Mouse (Mus musculus) neutrophil, adult 83 days (primary cell): Measurements from ENCODE around the gene Rslcan18. TPM values are rescaled to one million over a fixed set of nuclear protein-coding genes. Genes with fewer than 3 reads are reported as not detected.

Experiments used
- total RNA-seq, 2 experiments: library from RNA; stranded (reverse); gene quantifications; one replicate each; pipeline ENCODE4 v1.2.4; 2023

Gene Rslcan18
- under 1 TPM; 0.22 to 0.40 TPM for total RNA-seq

DNA sequence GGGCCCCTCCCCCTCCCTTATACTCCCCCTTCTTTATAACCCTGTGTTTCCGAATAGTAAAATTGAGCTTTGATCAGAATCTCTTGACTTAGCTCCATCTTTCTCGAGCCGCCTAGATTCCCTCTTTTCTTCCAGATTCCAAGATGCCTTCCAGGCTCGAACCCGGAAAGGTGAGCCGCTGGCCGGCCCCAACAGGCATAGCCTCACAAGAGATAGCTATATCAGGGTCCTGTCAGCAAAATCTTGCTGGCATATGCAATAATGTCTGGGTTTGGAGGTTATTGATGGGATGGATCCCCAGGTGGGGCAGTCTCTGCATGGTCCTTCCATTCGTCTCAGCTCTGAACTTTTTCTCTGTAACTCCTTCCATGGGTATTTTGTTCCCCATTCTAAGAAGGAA, at the start of gene Rslcan18:
Rslcan18 (minus strand) TSS at position 101 of the 400 bp plus-strand sequence.

DNA sequence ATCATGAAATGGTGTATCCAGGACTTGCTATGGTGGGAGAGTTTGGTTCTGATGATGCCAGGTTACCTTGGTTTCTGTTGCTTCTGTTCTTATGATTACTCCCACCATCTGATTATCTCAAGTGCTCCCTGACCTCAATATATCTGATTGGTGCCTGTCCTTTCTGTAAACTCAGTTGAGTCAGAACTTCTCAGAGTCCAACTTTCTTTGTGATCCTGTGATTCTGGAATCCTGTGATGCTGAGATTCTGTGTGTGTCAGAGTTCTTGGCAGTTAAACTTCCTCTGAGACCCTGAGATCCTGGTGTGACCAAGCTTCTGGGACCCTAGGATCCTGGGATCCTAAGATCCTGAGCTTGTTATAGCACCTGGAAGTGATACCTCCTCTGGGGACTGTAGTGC, 5.3 kb upstream of the Rslcan18 start, which contains the start of gene Zfp759:
Zfp759 (plus strand) TSS at position 301 of the 400 bp plus-strand sequence.

DNA sequence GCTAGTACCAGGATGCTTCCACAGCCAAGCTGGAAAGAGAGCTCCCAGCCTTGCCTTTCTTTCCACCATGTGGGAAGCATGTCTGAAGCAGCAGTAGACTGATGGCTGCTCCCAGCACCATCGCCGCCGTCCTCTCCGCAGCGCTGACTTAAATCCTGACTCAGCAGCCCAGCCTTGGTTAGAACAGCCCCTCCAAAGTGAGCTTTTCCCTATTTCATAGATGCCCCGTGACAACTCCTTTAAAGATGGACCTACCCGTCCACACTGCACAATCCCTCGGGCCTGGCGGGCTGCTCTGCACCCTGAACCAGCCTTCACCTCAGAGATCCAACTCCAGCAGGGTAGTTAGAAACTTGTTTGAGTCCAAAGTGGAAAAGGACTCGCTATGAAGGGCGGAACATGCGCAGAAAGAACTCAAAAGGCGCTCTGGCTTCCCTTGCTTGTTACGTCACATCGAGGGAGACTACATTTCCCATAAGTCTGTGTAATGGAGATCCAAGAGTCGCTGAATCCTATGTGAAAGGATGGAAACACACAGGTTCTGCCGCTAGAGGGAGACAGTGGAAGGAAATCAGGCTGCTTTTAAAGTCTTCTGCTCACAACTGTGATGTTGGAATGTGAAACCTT, 7.8 kb downstream of the Rslcan18 start, which contains the start of gene Gm28557:
Gm28557 (minus strand) TSS at position 411 of the 627 bp plus-strand sequence.

GRCm38 (mm10) chr13:67097876-67098275, 18.2 kb downstream of the Rslcan18 start, which contains the start of gene Zfp708:
Zfp708 (minus strand) TSS chr13:67097976.

DNA sequence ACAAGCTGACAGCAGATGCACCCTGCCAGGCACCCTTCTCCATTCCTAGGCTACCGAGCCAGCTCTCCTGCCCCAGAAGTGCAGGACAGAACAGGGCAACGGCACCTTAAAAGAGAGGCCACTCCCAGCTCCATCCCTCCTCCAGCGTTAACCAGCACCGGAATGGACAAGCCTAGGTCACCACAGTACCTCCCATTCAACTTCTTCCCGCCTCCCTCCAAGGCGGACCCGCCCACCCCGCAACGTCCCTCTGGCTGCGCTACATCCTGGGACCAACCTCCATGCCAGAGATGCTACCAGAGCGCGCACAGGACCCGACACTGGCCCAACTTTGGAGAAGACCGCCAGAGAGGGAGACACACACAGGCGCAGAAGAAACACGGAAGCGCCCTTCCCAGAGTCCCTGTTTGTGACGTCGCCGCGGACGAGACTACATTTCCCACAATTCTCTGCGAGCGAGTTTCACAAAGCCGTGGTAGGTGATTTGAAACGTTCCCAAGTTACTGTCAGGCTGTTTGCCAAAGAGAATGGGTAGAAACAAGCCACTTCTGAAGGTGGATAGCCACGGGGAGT, 55.2 kb downstream of the Rslcan18 start, which contains the start of gene Zfp712:
Zfp712 (minus strand) TSS at position 385 of the 573 bp plus-strand sequence.

Other genes with a start within 250 kb of the Rslcan18 start
- under 1 TPM; 0.48 to 0.73 TPM for gene Gm10767, start 211.3 kb downstream of the Rslcan18 start, total RNA-seq
- gene Zfp712, start 55.1 kb downstream of the Rslcan18 start, total RNA-seq, result 1 to 10 TPM; 1.7 to 2.1 TPM
- under 1 TPM in 1 of 2 experiments, not detected in 1; 0.22 TPM for gene Zfp708, start 18.3 kb downstream of the Rslcan18 start, total RNA-seq
- gene Gm28557, start 7.7 kb downstream of the Rslcan18 start, total RNA-seq, result 1 to 10 TPM; 1.1 to 1.4 TPM
- 1 to 10 TPM; 2.7 to 3.5 TPM for gene Zfp759, start 5.4 kb upstream of the Rslcan18 start, total RNA-seq
- gene Rsl1, start 56.9 kb upstream of the Rslcan18 start, total RNA-seq, result 1 to 10 TPM; 1.6 TPM
- gene Zfp455, start 78.2 kb upstream of the Rslcan18 start, total RNA-seq, result under 1 TPM; 0.73 to 0.77 TPM
- gene Zfp458, start 162.2 kb upstream of the Rslcan18 start, total RNA-seq, result 1 to 10 TPM; 1.5 to 2.0 TPM
- gene Zfp457, start 190.2 kb upstream of the Rslcan18 start, total RNA-seq, result under 1 TPM in 1 of 2 experiments, not detected in 1; 0.46 TPM
- 1 to 10 TPM; 5.3 to 6.4 TPM for gene Zfp595, start 216.3 kb upstream of the Rslcan18 start, total RNA-seq
- 1 to 10 TPM in 1 of 2 experiments, not detected in 1; 3.0 TPM for gene Gm28044, start 244.3 kb upstream of the Rslcan18 start, total RNA-seq
- 1 to 10 TPM; 6.1 to 7.3 TPM for gene Zfp953, start 244.3 kb upstream of the Rslcan18 start, total RNA-seq